Mouse (Mus musculus) liver, adult 2 months (tissue): ENCODE data around the gene Oas1g. TPM values are rescaled to one million over a fixed set of nuclear protein-coding genes. Genes with fewer than 3 reads are reported as not detected.
"Not testable (repeated sequence)": the region's sequence is repeated elsewhere in the genome, so short reads cannot be mapped to it uniquely, and the experiment has no call there.

Experiments used
- DNase-seq: peaks from one replicate; pipeline ENCODE4 v3.0.0-alpha.2; 2011; ENCODE audit warnings: low read depth, low spot score; ENCODE audit errors: extremely low read depth
- H3K27ac ChIP-seq: fragments of 200-500 bp; replicated peaks from 2 replicates; pipeline ENCODE4 v1.5.1; 2012; ENCODE audit warnings: low read depth, mild to moderate bottlenecking, control low read depth, inconsistent platforms, low read length; ENCODE audit not compliant: insufficient read depth
- H3K27me3 ChIP-seq: fragments of 200-500 bp; 2 replicates; pipeline ENCODE4 v1.6.1; 2012; ENCODE audit warnings: mild to moderate bottlenecking, moderate library complexity, low read length, inconsistent platforms; ENCODE audit not compliant: control insufficient read depth, insufficient read depth
- H3K36me3 ChIP-seq: fragments of 200-500 bp; 2 replicates; pipeline ENCODE4 v1.6.1; 2012; ENCODE audit warnings: low read length, inconsistent platforms; ENCODE audit not compliant: control insufficient read depth, insufficient read depth
- H3K4me1 ChIP-seq: fragments of 200-500 bp; 2 replicates; pipeline ENCODE4 v1.6.1; 2011; ENCODE audit warnings: low read length; ENCODE audit not compliant: control insufficient read depth, insufficient read depth
- H3K4me3 ChIP-seq: fragments of 200-500 bp; 2 replicates; pipeline ENCODE4 v1.5.1; 2011; ENCODE audit warnings: low read depth, mild to moderate bottlenecking, control low read depth, low read length, moderate library complexity; ENCODE audit not compliant: insufficient read depth
- H3K79me2 ChIP-seq: fragments of 200-500 bp; 2 replicates; pipeline ENCODE4 v1.6.1; 2012; ENCODE audit warnings: inconsistent platforms, mild to moderate bottlenecking, low read length, moderate library complexity; ENCODE audit not compliant: control insufficient read depth, insufficient read depth
- H3K9ac ChIP-seq: fragments of 200-500 bp; 2 replicates; pipeline ENCODE4 v1.6.1; 2012; ENCODE audit warnings: low read depth, mild to moderate bottlenecking, control low read depth, inconsistent platforms, low read length
- CTCF ChIP-seq: fragments of 200-500 bp; IDR thresholded peaks from 2 replicates; pipeline ENCODE4 v1.5.1; 2011; ENCODE audit warnings: low read depth, low read length, control low read depth
- POLR2A ChIP-seq: fragments of 200-500 bp; IDR thresholded peaks from 2 replicates; pipeline ENCODE4 v1.6.1; 2011; ENCODE audit warnings: low read length, control low read depth; ENCODE audit not compliant: insufficient read depth; ENCODE audit errors: extremely low read depth
- WGBS: fragments of 180-500 bp; shearing (Covaris S2); methylation state at CpG from one replicate; pipeline ENCODE4 v1.1.7; 2018; 5-methylcytosine and 5-hydroxymethylcytosine counted together
- polyA plus RNA-seq: library from polyadenylated mRNA; depleted of rRNA; stranded (reverse); fragments of >200 nt; gene quantifications from 2 replicates; pipeline ENCODE4 v1.2.3, GENCODE M21; 2012
- total RNA-seq: library from RNA; depleted of rRNA; stranded (reverse); fragments of >200 nt; gene quantifications from 2 replicates; pipeline ENCODE4 v1.2.3, GENCODE M21; 2014

Oas1g gene
- total and polyA plus RNA-seq, 2 experiments, result 2.9 to 4.3 TPM

- no peak overlapping the region for H3K27ac ChIP-seq
- no peaks in the 10 kb centered on the region for H3K36me3 ChIP-seq
- H3K4me1 ChIP-seq, result no peaks in the 10 kb centered on the region
- H3K9ac ChIP-seq, result no peak overlapping the region
- 71% methylated on average over 3 of the region's 3 CpGs for WGBS
- H3K4me3 ChIP-seq, result no peak overlapping the region
- no peaks in the 10 kb centered on the region for H3K27me3 ChIP-seq
- TF ChIP-seq POLR2A (no peak), CTCF (no peak)
- DNase-seq, result no peak
- H3K79me2 ChIP-seq, result no peaks in the 10 kb centered on the region
Measured at GRCm38 (mm10) chr5:120920296-120920695, 32.9 kb upstream of the Oas1g start.

GRCm38 (mm10) chr5:120919156-120919935 lies 31.9 kb upstream of the Oas1g start:
- H3K79me2 ChIP-seq, H3K27ac ChIP-seq, H3K9ac ChIP-seq, H3K4me1 ChIP-seq, H3K36me3 ChIP-seq, H3K4me3 ChIP-seq, DNase-seq, H3K27me3 ChIP-seq: not testable (repeated sequence)
- 60% methylated on average over 2 of the region's 2 CpGs for WGBS

- not testable (repeated sequence) for H3K9ac ChIP-seq, H3K4me1 ChIP-seq, H3K79me2 ChIP-seq, H3K27ac ChIP-seq, DNase-seq, H3K4me3 ChIP-seq, H3K36me3 ChIP-seq, H3K27me3 ChIP-seq
- 41% methylated on average over 8 of the region's 8 CpGs for WGBS
Measured at GRCm38 (mm10) chr5:120914204-120914603, 26.8 kb upstream of the Oas1g start, which contains the start of gene Oas1d. Gene Oas1d, plus strand, starts transcription at chr5:120914536.

- no peaks in the 10 kb centered on the region; the same call in 1 of the 2 replicates for H3K4me1 ChIP-seq
- no peaks in the 10 kb centered on the region for H3K79me2 ChIP-seq
- 52% methylated on average over 7 of the region's 7 CpGs for WGBS
- no peaks in the 10 kb centered on the region for H3K36me3 ChIP-seq
- no peak overlapping the region for H3K27ac ChIP-seq
- TF ChIP-seq CTCF, result no peak
- TF ChIP-seq POLR2A, result no peak
- H3K9ac ChIP-seq, result no peak overlapping the region
- H3K27me3 ChIP-seq, result no peaks in the 10 kb centered on the region
- no peak overlapping the region for H3K4me3 ChIP-seq
- no peak for DNase-seq
Measured at GRCm38 (mm10) chr5:120908196-120908920, 20.9 kb upstream of the Oas1g start.

GRCm38 (mm10) chr5:120906791-120907733 lies 19.6 kb upstream of the Oas1g start, which contains the start of gene Oas1a:
Gene Oas1a, minus strand, starts transcription at chr5:120907521.
- not testable (repeated sequence) for H3K27ac ChIP-seq
- WGBS, result 28% methylated on average over 9 of the region's 12 CpGs
- H3K4me3 ChIP-seq, result peak within 1 kb of the TSS; percentile 29

More at GRCm38 (mm10) chr5:120906791-120907733, 19.6 kb upstream of the Oas1g start, which contains the start of gene Oas1a:
- H3K36me3 ChIP-seq, H3K79me2 ChIP-seq, H3K4me1 ChIP-seq, H3K27me3 ChIP-seq: not testable (repeated sequence)
- peak; percentile 13 for DNase-seq
- peak within 1 kb of the TSS; percentile 4; the same call in 1 of the 2 replicates for H3K9ac ChIP-seq
